Mouse (Mus musculus): ENCODE measurements at regions not wholly inside any gene's neighbourhood (a gene's known extent, or its start where the extent isn't known, plus 50 kb on each side); places are given as distances from the start of the nearest gene placed in this dataset.
"Not testable (repeated sequence)": the region's sequence is repeated elsewhere in the genome, so short reads cannot be mapped to it uniquely, and the experiment has no call there.

- no peak for DNase-seq (ENCODE audit: low read depth, low spot score)
Observed at GRCm38 (mm10) chrX:12294941-12295340, 134.8 kb upstream of the Bcor start.

GRCm38 (mm10) chrX:12296264-12297053 lies 136.3 kb upstream of the Bcor start:
- DNase-seq (ENCODE audit: low read depth, low spot score), result no peak

GRCm38 (mm10) chrX:12298609-12299008 lies 138.5 kb upstream of the Bcor start:
- DNase-seq (ENCODE audit: low read depth, low spot score), result no peak

- DNase-seq (ENCODE audit: low read depth, low spot score), result no peak
Observed at GRCm38 (mm10) chrX:12299236-12299635, 139.1 kb upstream of the Bcor start.

- no peak for DNase-seq (ENCODE audit: low read depth, low spot score)
Observed at GRCm38 (mm10) chrX:12304678-12305077, 144.5 kb upstream of the Bcor start.

- DNase-seq (ENCODE audit: low read depth, low spot score), result no peak
Observed at GRCm38 (mm10) chrX:12306940-12307339, 146.8 kb upstream of the Bcor start.

- peak; percentile 18 for DNase-seq (ENCODE audit: low read depth, low spot score)
Observed at GRCm38 (mm10) chrX:12312534-12312933, 152.4 kb upstream of the Bcor start.

- no peak for DNase-seq (ENCODE audit: low read depth, low spot score)
Observed at GRCm38 (mm10) chrX:12315658-12316057, 155.5 kb upstream of the Bcor start.

- not testable (repeated sequence) for DNase-seq (ENCODE audit: low read depth, low spot score)
Observed at GRCm38 (mm10) chrX:12317488-12317887, 157.3 kb upstream of the Bcor start.

GRCm38 (mm10) chrX:12318848-12319651 lies 158.9 kb upstream of the Bcor start:
- no peak for DNase-seq (ENCODE audit: low read depth, low spot score)

- DNase-seq (ENCODE audit: low read depth, low spot score), result no peak
Observed at GRCm38 (mm10) chrX:12322453-12322852, 162.3 kb upstream of the Bcor start.

GRCm38 (mm10) chrX:12323268-12323667 lies 163.1 kb upstream of the Bcor start:
- DNase-seq (ENCODE audit: low read depth, low spot score), result no peak

- DNase-seq (ENCODE audit: low read depth, low spot score), result no peak
Observed at GRCm38 (mm10) chrX:12323812-12324211, 163.7 kb upstream of the Bcor start.

GRCm38 (mm10) chrX:12327464-12327863 lies 167.3 kb upstream of the Bcor start:
- DNase-seq (ENCODE audit: low read depth, low spot score), result no peak

- DNase-seq (ENCODE audit: low read depth, low spot score), result no peak
Observed at GRCm38 (mm10) chrX:12340561-12340960, 180.4 kb upstream of the Bcor start.

GRCm38 (mm10) chrX:12341356-12341965 lies 181.3 kb upstream of the Bcor start:
- no peak for DNase-seq (ENCODE audit: low read depth, low spot score)

GRCm38 (mm10) chrX:12344805-12345555 lies 184.8 kb upstream of the Bcor start:
- no peak for DNase-seq (ENCODE audit: low read depth, low spot score)

GRCm38 (mm10) chrX:12346856-12347255 lies 186.7 kb upstream of the Bcor start:
- DNase-seq (ENCODE audit: low read depth, low spot score), result no peak

- peak; percentile 1 for DNase-seq (ENCODE audit: low read depth, low spot score)
Observed at GRCm38 (mm10) chrX:12348117-12348516, 188.0 kb upstream of the Bcor start.

GRCm38 (mm10) chrX:12354875-12355274 lies 194.7 kb upstream of the Bcor start:
- no peak for DNase-seq (ENCODE audit: low read depth, low spot score)

GRCm38 (mm10) chrX:12358026-12358425 lies 197.9 kb upstream of the Bcor start:
- DNase-seq (ENCODE audit: low read depth, low spot score), result no peak
